Mouse (Mus musculus) urinary bladder, postnatal 36 days (tissue): Measurements from ENCODE around the gene Hist1h2bn.
"Not testable (repeated sequence)": the region's sequence is repeated elsewhere in the genome, so short reads cannot be mapped to it uniquely, and the experiment has no call there.

Experiments
- DNase-seq, 2 experiments: peaks; one replicate each; pipeline ENCODE4 v3.0.0; 2022; ENCODE audit warnings: low spot score in 2 of 2, mixed read lengths in 1 of 2

Hist1h2bn gene

GRCm38 (mm10) chr13:21781639-21782038 is 27.7 kb downstream of the Hist1h2bn start:
- DNase-seq = no peak

- not testable (repeated sequence) for DNase-seq
Observed at GRCm38 (mm10) chr13:21782361-21783254, 28.7 kb downstream of the Hist1h2bn start.

- peak; percentile 13 to 28 for DNase-seq
Observed at GRCm38 (mm10) chr13:21783255-21783617, 29.3 kb downstream of the Hist1h2bn start, which contains the start of gene Hist1h3i. Gene Hist1h3i (minus strand): TSS chr13:21783370.

- DNase-seq = peak in 1 of 2 experiments; percentile 1
Observed at GRCm38 (mm10) chr13:21783734-21784161, 29.8 kb downstream of the Hist1h2bn start.

- DNase-seq = no peak
Observed at GRCm38 (mm10) chr13:21784311-21784710, 30.4 kb downstream of the Hist1h2bn start.

- no peak for DNase-seq
Observed at GRCm38 (mm10) chr13:21786189-21786898, 32.4 kb downstream of the Hist1h2bn start.

GRCm38 (mm10) chr13:21786899-21787629 is 33.1 kb downstream of the Hist1h2bn start, which contains the start of the genes Hist1h2an and Hist1h2bp:
Gene Hist1h2an (minus strand): TSS chr13:21787218.
Gene Hist1h2bp (plus strand): TSS chr13:21787461.
- peak; percentile 84 to 87 for DNase-seq

GRCm38 (mm10) chr13:21787760-21788593 is 34.1 kb downstream of the Hist1h2bn start:
- DNase-seq = no peak

- DNase-seq = no peak
Observed at GRCm38 (mm10) chr13:21789925-21790324, 36.0 kb downstream of the Hist1h2bn start.

GRCm38 (mm10) chr13:21790601-21791283 is 36.8 kb downstream of the Hist1h2bn start:
- DNase-seq = no peak

- no peak for DNase-seq
Observed at GRCm38 (mm10) chr13:21795584-21795983, 41.7 kb downstream of the Hist1h2bn start.

- not testable (repeated sequence) for DNase-seq
Observed at GRCm38 (mm10) chr13:21797163-21797562, 43.2 kb downstream of the Hist1h2bn start.

GRCm38 (mm10) chr13:21803058-21803457 is 49.1 kb downstream of the Hist1h2bn start:
- not testable (repeated sequence) for DNase-seq
